8 mouse cellular contexts compared by ENCODE assay signal in genomic region chr7:79273738-79274472, GRCm38 (mm10). TPM values are rescaled to one million over a fixed set of nuclear protein-coding genes. Genes with fewer than 3 reads are reported as not detected.
A peak's percentile ranks its signal among the peaks of the same experiment; 100 is the strongest.
DNase-seq lines count a peak whose midpoint lies in the region; ATAC-seq lines count a peak whose summit lies in the region.

No protein-coding gene starts in this region.

- peak overlapping the region; percentile 87 for H3K9ac ChIP-seq in heart, embryonic 12.5 days
- H3K9ac ChIP-seq in kidney, embryonic 16.5 days (replicated peaks; ENCODE audit: low read length), result peak overlapping the region; percentile 83
- H3K9ac ChIP-seq in midbrain, embryonic 11.5 days (ENCODE audit: low read length), result peak overlapping the region; percentile 89

- WGBS in heart, embryonic 12.5 days, result 19% methylated on average over 15 of the region's 15 CpGs
- WGBS in kidney, embryonic 16.5 days, result 13% methylated on average over 15 of the region's 15 CpGs
- WGBS in midbrain, embryonic 11.5 days, result 22% methylated on average over 15 of the region's 15 CpGs

- peak overlapping the region; percentile 91 for H3K4me2 ChIP-seq in heart, embryonic 12.5 days
- peak overlapping the region; percentile 76 for H3K4me2 ChIP-seq in kidney, embryonic 16.5 days (replicated peaks; ENCODE audit: low read depth, low read length)
- peak overlapping the region; percentile 78 for H3K4me2 ChIP-seq in midbrain, embryonic 11.5 days

- H3K27ac ChIP-seq in heart, embryonic 12.5 days (ENCODE audit: poor library complexity, severe bottlenecking), result peak overlapping the region; percentile 56; the same call in 1 of the 2 replicates
- H3K27ac ChIP-seq in kidney, embryonic 16.5 days (ENCODE audit: low read length), result peak overlapping the region; percentile 74
- peak overlapping the region; percentile 7; the same call in 1 of the 2 replicates for H3K27ac ChIP-seq in midbrain, embryonic 11.5 days (ENCODE audit: low read depth, low read length)

- peaks cover 50% of the 10 kb centered on the region for H3K4me1 ChIP-seq in heart, embryonic 12.5 days (replicated peaks)
- H3K4me1 ChIP-seq in kidney, embryonic 16.5 days (ENCODE audit: insufficient read depth, low read length), result peaks cover 53% of the 10 kb centered on the region
- H3K4me1 ChIP-seq in midbrain, embryonic 11.5 days (ENCODE audit: control insufficient read depth, insufficient read depth, low read length), result peaks cover 25% of the 10 kb centered on the region

- no peak for ATAC-seq in heart, embryonic 12.5 days (ENCODE audit: insufficient number of reproducible peaks, low FRiP score)
- no peak for ATAC-seq in kidney, embryonic 16.5 days (ENCODE audit: low FRiP score, low TSS enrichment)
- no peak for ATAC-seq in midbrain, embryonic 11.5 days (ENCODE audit: low FRiP score)

- no peaks in the 10 kb centered on the region for H3K36me3 ChIP-seq in heart, embryonic 12.5 days
- H3K36me3 ChIP-seq in kidney, embryonic 16.5 days (ENCODE audit: insufficient read depth, low read length), result no peaks in the 10 kb centered on the region
- no peaks in the 10 kb centered on the region for H3K36me3 ChIP-seq in midbrain, embryonic 11.5 days (ENCODE audit: control insufficient read depth, insufficient read depth, low read length)

- no peaks in the 10 kb centered on the region for H3K9me3 ChIP-seq in heart, embryonic 12.5 days (replicated peaks)
- no peaks in the 10 kb centered on the region for H3K9me3 ChIP-seq in kidney, embryonic 16.5 days (ENCODE audit: low read length)
- no peaks in the 10 kb centered on the region for H3K9me3 ChIP-seq in midbrain, embryonic 11.5 days (ENCODE audit: control insufficient read depth, low read length)

- DNase-seq in ovary, adult 18-20 months (ENCODE audit: low spot score), result peak; percentile 56
- no peak for DNase-seq in ovary, postnatal 10 days (ENCODE audit: low spot score)
- peak; percentile 82 to 84 for DNase-seq in cerebellum, postnatal 10 days
- DNase-seq in midbrain, embryonic 11.5 days (ENCODE audit: low spot score, missing footprints), result peak; percentile 94
- DNase-seq in urinary bladder, postnatal 25 days (ENCODE audit: low spot score), result no peak
- no peak for DNase-seq in natural killer cell, adult 2 months (ENCODE audit: low spot score in 2 of 2)

- H3K27me3 ChIP-seq in heart, embryonic 12.5 days (replicated peaks), result no peaks in the 10 kb centered on the region
- H3K27me3 ChIP-seq in kidney, embryonic 16.5 days (ENCODE audit: insufficient read depth, low read length), result no peaks in the 10 kb centered on the region
- no peaks in the 10 kb centered on the region for H3K27me3 ChIP-seq in midbrain, embryonic 11.5 days (ENCODE audit: control insufficient read depth, insufficient read depth, low read length)

- peak overlapping the region; percentile 77 for H3K4me3 ChIP-seq in heart, embryonic 12.5 days
- H3K4me3 ChIP-seq in kidney, embryonic 16.5 days (ENCODE audit: low read length), result peak overlapping the region; percentile 88
- peak overlapping the region; percentile 76 for H3K4me3 ChIP-seq in midbrain, embryonic 11.5 days (ENCODE audit: low read depth, low read length)

RNA-seq across cellular contexts. Expression of gene Abhd2, which starts 0.9 kb away (rescaled TPM):
- 5.6 and 5.8 TPM in 2 replicates for polyA plus RNA-seq in heart, embryonic 12.5 days (2016; fragmentation: Nextera tagmentation; extraction: Ambion mirVana)
- polyA plus RNA-seq in kidney, embryonic 16.5 days (2015; fragmentation: Nextera tagmentation; extraction: Ambion mirVana), result 11.0 and 13.1 TPM in 2 replicates
- 11.6 and 11.7 TPM in 2 replicates for polyA plus RNA-seq in midbrain, embryonic 11.5 days (2014; fragmentation: Nextera tagmentation; extraction: Ambion mirVana)

Comparison
In these comparisons a context has a peak if more than half of its experiments do, and no peak if none do; other contexts are left out.
1. DNase-seq: peak in ovary, adult 18-20 months (single experiment), cerebellum, postnatal 10 days (2 of 2) and midbrain, embryonic 11.5 days (single experiment); none in ovary, postnatal 10 days (single experiment), urinary bladder, postnatal 25 days (single experiment) and natural killer cell, adult 2 months (0 of 2).
2. H3K27ac ChIP-seq: peak in every context shown above with its lines; median percentile 74 in kidney, embryonic 16.5 days; 56 in heart, embryonic 12.5 days; 7 in midbrain, embryonic 11.5 days.
3. Peak in every context shown above with its lines, with median percentiles within 50 percentile points of each other: H3K4me2 ChIP-seq, H3K4me3 ChIP-seq and H3K9ac ChIP-seq.